Mouse (Mus musculus): ENCODE results near the gene Myl10.

DNA sequence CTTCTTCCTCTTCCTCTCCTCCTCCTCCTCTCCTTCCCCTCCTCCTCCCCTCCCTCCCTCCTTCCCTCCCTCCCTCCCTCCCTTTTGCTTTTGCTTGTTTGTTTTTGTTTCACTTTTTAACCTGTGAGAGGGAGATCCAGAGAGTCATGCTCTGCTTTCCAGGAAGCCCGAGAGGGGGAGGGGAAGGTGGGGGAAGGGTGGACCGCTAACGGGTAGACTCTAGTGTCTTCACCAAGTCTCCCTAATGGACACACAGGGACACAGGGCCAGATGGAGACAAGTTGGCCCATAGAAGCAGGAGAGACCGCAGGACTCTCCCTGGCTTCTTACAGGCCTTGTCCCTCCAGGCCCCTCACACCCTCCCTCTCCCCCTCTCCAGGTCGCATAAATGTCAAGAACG, 2.0 kb downstream of the Myl10 start:
- no peak for TF ChIP-seq POLR2A (IDR thresholded peaks at IDR 0.05; ENCODE audit: borderline replicate concordance, extremely low read depth, low read depth, low read length)
- no peak for TF ChIP-seq CTCF (IDR thresholded peaks at IDR 0.05; ENCODE audit: insufficient read depth, low read length)
